ENCODE assay signal across 10 mouse cellular contexts in genomic region chr1:157244453-157244790, GRCm38 (mm10).
A peak's percentile ranks its signal among the peaks of the same experiment; 100 is the strongest.
DNase-seq lines count a peak whose midpoint lies in the region; ATAC-seq and TF ChIP-seq lines count a peak whose summit lies in the region.
"Had no signal": no experiment of that assay in that cellular context is flagged by ENCODE, and none has a peak within 500 bp of the region (broad histone marks: within the 10 kb centered on the region; RNA-seq: fewer than 3 reads in every experiment).

No protein-coding gene starts in this region.

- H3K9me3 ChIP-seq in heart, embryonic 15.5 days (replicated peaks), result no peaks in the 10 kb centered on the region
- H3K9me3 ChIP-seq in forebrain, postnatal 0 days (ENCODE audit: low read length), result no peaks in the 10 kb centered on the region
- no peaks in the 10 kb centered on the region for H3K9me3 ChIP-seq in midbrain, embryonic 16.5 days (replicated peaks; ENCODE audit: control insufficient read depth, low read length, poor library complexity, severe bottlenecking)

- intact Hi-C loops in heart, postnatal 25 days (cut with DNase I), result no loop called here

- no peak overlapping the region for H3K9ac ChIP-seq in heart, embryonic 15.5 days
- peak overlapping the region; percentile 70 for H3K9ac ChIP-seq in forebrain, postnatal 0 days
- H3K9ac ChIP-seq in midbrain, embryonic 16.5 days (ENCODE audit: low read depth, low read length), result peak overlapping the region; percentile 81

- no peak for TF ChIP-seq CTCF in forebrain, postnatal 0 days (IDR thresholded peaks at IDR 0.05; ENCODE audit: low read depth)

- peak overlapping the region; percentile 33 for H3K4me2 ChIP-seq in heart, embryonic 15.5 days
- H3K4me2 ChIP-seq in forebrain, postnatal 0 days (ENCODE audit: low read depth), result peak overlapping the region; percentile 52
- H3K4me2 ChIP-seq in midbrain, embryonic 16.5 days (ENCODE audit: low read length), result peak overlapping the region; percentile 65

- H3K36me3 ChIP-seq in heart, embryonic 15.5 days, result no peaks in the 10 kb centered on the region
- H3K36me3 ChIP-seq in forebrain, postnatal 0 days (ENCODE audit: insufficient read depth), result no peaks in the 10 kb centered on the region
- no peaks in the 10 kb centered on the region for H3K36me3 ChIP-seq in midbrain, embryonic 16.5 days (ENCODE audit: control insufficient read depth, insufficient read depth, low read length)

- H3K27ac ChIP-seq in heart, embryonic 15.5 days, result peak overlapping the region; percentile 39; the same call in 1 of the 2 replicates
- H3K27ac ChIP-seq in forebrain, postnatal 0 days (ENCODE audit: low read depth, low read length), result peak overlapping the region; percentile 89
- peak overlapping the region; percentile 97 for H3K27ac ChIP-seq in midbrain, embryonic 16.5 days (ENCODE audit: low read length)

- H3K27me3 ChIP-seq in heart, embryonic 15.5 days, result no peaks in the 10 kb centered on the region
- no peaks in the 10 kb centered on the region for H3K27me3 ChIP-seq in forebrain, postnatal 0 days (ENCODE audit: insufficient read depth, low read length)
- H3K27me3 ChIP-seq in midbrain, embryonic 16.5 days (ENCODE audit: control insufficient read depth, insufficient read depth, low read depth, low read length), result no peaks in the 10 kb centered on the region

- WGBS in heart, embryonic 15.5 days, result 42% methylated on average over 5 of the region's 5 CpGs
- 11% methylated on average over 5 of the region's 5 CpGs for WGBS in forebrain, postnatal 0 days
- WGBS in midbrain, embryonic 16.5 days, result 7% methylated on average over 5 of the region's 5 CpGs

- no peak for ATAC-seq in heart, embryonic 15.5 days (replicated peaks; ENCODE audit: insufficient number of reproducible peaks, insufficient read depth, low FRiP score, low read depth)
- ATAC-seq in forebrain, postnatal 0 days, result peak; percentile 74
- peak; percentile 80 for ATAC-seq in midbrain, embryonic 16.5 days
- ATAC-seq: inflammation-experienced regulatory T-cells, adult 6 months had no signal

- no peak overlapping the region for H3K4me3 ChIP-seq in heart, embryonic 15.5 days
- peak overlapping the region; percentile 47 for H3K4me3 ChIP-seq in forebrain, postnatal 0 days (ENCODE audit: low read depth, low read length)
- peak overlapping the region; percentile 43 for H3K4me3 ChIP-seq in midbrain, embryonic 16.5 days (ENCODE audit: low read depth, low read length)

- H3K4me1 ChIP-seq in heart, embryonic 15.5 days (replicated peaks), result peaks cover 12% of the 10 kb centered on the region
- 0 out of 2 replicates have a peak, but pooled peaks cover 5% of the 10 kb centered on the region for H3K4me1 ChIP-seq in forebrain, postnatal 0 days (ENCODE audit: insufficient read depth)
- peaks cover 11% of the 10 kb centered on the region for H3K4me1 ChIP-seq in midbrain, embryonic 16.5 days (ENCODE audit: control insufficient read depth, insufficient read depth, low read length)

- no peak for DNase-seq in heart, postnatal 25 days (ENCODE audit: low spot score)
- DNase-seq in embryo, embryonic 11 days, result peak; percentile 46
- DNase-seq in forebrain, postnatal 0 days, result no peak
- DNase-seq in gastrocnemius, postnatal 4 days (ENCODE audit: low spot score in 2 of 2), result no peak
- no peak for DNase-seq in gastrocnemius, adult 8-10 months (ENCODE audit: low spot score in 2 of 2)
- DNase-seq in cerebellum, postnatal 36 days, result no peak
- DNase-seq: lung, adult 18-20 months had no signal

Comparison
In these comparisons a context has a peak if more than half of its experiments do, and no peak if none do; other contexts are left out.
1. H3K27ac ChIP-seq: peak in every context shown above with its lines; median percentile 97 in midbrain, embryonic 16.5 days; 89 in forebrain, postnatal 0 days; 39 in heart, embryonic 15.5 days.